Mouse (Mus musculus) heart, postnatal 0 days (tissue): Measurements from ENCODE around the gene Tmem156.

Experiments used
- CTCF ChIP-seq: IDR thresholded peaks from 2 replicates; pipeline ENCODE4 v1.5.1; 2016; ENCODE audit warnings: antibody characterized with exemption, control low read depth, low read depth
- EP300 ChIP-seq: IDR thresholded peaks from 2 replicates; pipeline ENCODE4 v1.6.1; 2016; ENCODE audit warnings: antibody characterized with exemption, low read depth

GRCm38 (mm10) chr5:65062236-65062635, 29.7 kb downstream of the Tmem156 start:
- TF ChIP-seq CTCF (no peak), EP300 (no peak)
